Mouse (Mus musculus) limb, embryonic 15.5 days (tissue): ENCODE data around the gene Notch3. TPM values are rescaled to one million over a fixed set of nuclear protein-coding genes. Genes with fewer than 3 reads are reported as not detected.

Source experiments
- ATAC-seq: fragments of 200-750 bp; cut with Nextera tagmentation; 2 replicates; pipeline ENCODE4 v1.8.0; 2017; ENCODE audit warnings: low read depth, moderate TSS enrichment; ENCODE audit not compliant: insufficient number of reproducible peaks, low FRiP score, low TSS enrichment
- H3K27ac ChIP-seq: fragments of 300-500 bp; sonication (generic); 2 replicates; pipeline ENCODE4 v1.5.1; 2015; ENCODE audit warnings: moderate library complexity, mild to moderate bottlenecking, inconsistent platforms
- H3K27me3 ChIP-seq: fragments of 300-500 bp; sonication (generic); 2 replicates; pipeline ENCODE4 v1.6.1; 2015; ENCODE audit warnings: inconsistent platforms
- H3K36me3 ChIP-seq: fragments of 300-500 bp; sonication (generic); 2 replicates; pipeline ENCODE4 v1.6.1; 2015; ENCODE audit warnings: inconsistent platforms
- H3K4me1 ChIP-seq: fragments of 300-500 bp; sonication (generic); 2 replicates; pipeline ENCODE4 v1.6.1; 2015; ENCODE audit warnings: inconsistent platforms
- H3K4me2 ChIP-seq: fragments of 300-500 bp; sonication (generic); 2 replicates; pipeline ENCODE4 v1.6.1; 2015; ENCODE audit warnings: mild to moderate bottlenecking, inconsistent platforms
- H3K4me3 ChIP-seq: fragments of 300-500 bp; sonication (generic); 2 replicates; pipeline ENCODE4 v1.5.1; 2015; ENCODE audit warnings: mild to moderate bottlenecking, inconsistent platforms
- H3K9ac ChIP-seq: fragments of 300-500 bp; sonication (generic); 2 replicates; pipeline ENCODE4 v1.6.1; 2015; ENCODE audit warnings: inconsistent platforms
- H3K9me3 ChIP-seq: fragments of 300-500 bp; sonication (generic); 2 replicates; pipeline ENCODE4 v1.6.1; 2016; ENCODE audit warnings: inconsistent platforms
- WGBS: fragments of 180-500 bp; shearing (Covaris S2); methylation state at CpG from one replicate; pipeline ENCODE4 v1.1.7; 2015; 5-methylcytosine and 5-hydroxymethylcytosine counted together
- polyA plus RNA-seq: library from polyadenylated mRNA; unstranded; fragments of >200 nt; fragmentation: Nextera tagmentation; extraction: Ambion mirVana; gene quantifications from 2 replicates; pipeline ENCODE4 v1.2.1, GENCODE M21; 2015

Gene Notch3
- polyA plus RNA-seq, 1 experiment from 2014 or later: 17.5 TPM

DNA sequence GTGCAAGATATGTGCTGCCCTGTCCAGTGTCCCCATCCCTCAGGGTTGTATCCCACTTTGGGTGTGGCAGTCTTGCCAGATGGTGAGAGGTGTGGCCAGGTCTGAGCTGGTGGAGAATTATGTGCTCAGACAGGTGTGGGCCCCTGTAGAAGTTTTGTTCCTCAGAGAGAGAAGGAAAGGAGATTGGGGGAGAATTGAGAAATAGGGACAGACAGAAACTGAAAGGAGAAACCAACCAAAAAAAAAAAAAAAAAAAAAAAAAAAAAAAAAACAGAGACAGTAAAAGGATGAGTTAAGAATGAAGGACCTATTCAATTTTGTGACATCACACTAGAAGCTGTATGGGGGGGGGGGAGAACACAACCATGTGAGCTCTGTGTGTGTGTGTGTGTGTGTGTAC is 1.9 kb downstream of the Notch3 start:
- no peak overlapping the region for H3K4me3 ChIP-seq

GRCm38 (mm10) chr17:32163910-32164650 is 2.6 kb downstream of the Notch3 start:
- Histone ChIP-seq H3K4me2 (0 out of 2 replicates have a peak overlapping the region, but pooled peaks have one; percentile 19), H3K9me3 (no peaks in the 10 kb centered on the region), H3K9ac (no peak overlapping the region), H3K36me3 (0 out of 2 replicates have a peak, but pooled peaks cover 6% of the 10 kb centered on the region), H3K4me3 (no peak overlapping the region), H3K4me1 (peaks cover 42% of the 10 kb centered on the region), H3K27ac (peak overlapping the region; percentile 67), H3K27me3 (no peaks in the 10 kb centered on the region)
- WGBS: 51% methylated on average over 6 of the region's 6 CpGs
- ATAC-seq: peak; percentile 3; the same call in 1 of the 2 replicates

More for the DNA sequence above, 1.9 kb downstream of the Notch3 start:
- Histone ChIP-seq H3K9me3 (no peaks in the 10 kb centered on the region), H3K9ac (no peak overlapping the region), H3K4me2 (peak overlapping the region; percentile 85; the same call in 1 of the 2 replicates), H3K27me3 (no peaks in the 10 kb centered on the region), H3K27ac (peak overlapping the region; percentile 90), H3K36me3 (0 out of 2 replicates have a peak, but pooled peaks cover 6% of the 10 kb centered on the region), H3K4me1 (peaks cover 42% of the 10 kb centered on the region)
- ATAC-seq: no peak

DNA sequence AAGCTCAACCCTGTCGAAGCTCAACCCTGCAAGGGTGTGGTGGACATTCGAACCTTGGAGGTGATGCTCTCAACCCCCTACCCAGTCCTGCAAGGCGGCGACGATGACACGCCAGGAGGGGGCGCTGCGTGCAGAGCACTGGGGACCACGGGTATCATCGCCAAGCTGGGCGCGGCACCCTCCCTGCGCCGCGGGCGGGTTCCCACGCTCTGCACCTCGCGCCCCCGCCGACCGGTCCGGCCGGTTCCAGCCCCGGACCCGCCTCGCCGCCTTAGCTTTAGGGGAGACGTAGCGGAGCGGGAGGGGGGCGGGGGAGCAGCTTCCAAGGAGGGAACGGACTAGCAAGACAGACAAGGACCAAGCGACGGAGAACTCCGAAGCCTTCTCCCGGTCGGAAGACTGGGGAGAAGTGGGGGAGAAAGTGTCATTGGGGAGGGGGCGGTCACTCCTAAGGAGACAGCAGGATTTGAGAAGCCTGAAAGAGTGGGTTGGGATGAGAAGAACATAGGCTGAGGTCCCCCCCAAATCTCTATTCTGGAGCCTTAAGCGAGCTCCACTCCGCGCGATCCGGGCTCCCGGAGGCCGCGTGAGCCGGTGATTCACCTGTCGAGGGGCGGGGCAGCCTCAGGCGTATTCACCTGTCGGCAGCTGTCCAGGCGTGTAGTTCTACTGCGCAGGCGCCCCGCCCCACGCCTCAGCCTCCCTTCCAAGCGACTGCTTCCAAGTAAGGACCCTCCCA is 4.4 kb downstream of the Notch3 start:
- Histone ChIP-seq H3K4me2 (peak overlapping the region; percentile 91), H3K4me1 (peaks cover 42% of the 10 kb centered on the region), H3K4me3 (peak overlapping the region; percentile 46), H3K9me3 (no peaks in the 10 kb centered on the region), H3K27me3 (no peaks in the 10 kb centered on the region), H3K27ac (peak overlapping the region; percentile 51; the same call in 1 of the 2 replicates), H3K9ac (peak overlapping the region; percentile 29; the same call in 1 of the 2 replicates), H3K36me3 (peaks cover 18% of the 10 kb centered on the region)
- 0 out of 2 replicates have a peak, but pooled peaks have one; percentile 22 for ATAC-seq
- WGBS: 2% methylated on average over 57 of the region's 58 CpGs

- Histone ChIP-seq H3K27ac (no peak overlapping the region), H3K4me1 (peaks cover 33% of the 10 kb centered on the region), H3K4me2 (no peak overlapping the region), H3K9me3 (no peaks in the 10 kb centered on the region), H3K27me3 (no peaks in the 10 kb centered on the region), H3K4me3 (no peak overlapping the region), H3K36me3 (peaks cover 30% of the 10 kb centered on the region), H3K9ac (no peak overlapping the region)
- WGBS: 64% methylated on average over 4 of the region's 4 CpGs
- ATAC-seq: no peak
These were observed 5.8 kb downstream of the Notch3 start for GRCm38 (mm10) chr17:32160882-32161281.

DNA sequence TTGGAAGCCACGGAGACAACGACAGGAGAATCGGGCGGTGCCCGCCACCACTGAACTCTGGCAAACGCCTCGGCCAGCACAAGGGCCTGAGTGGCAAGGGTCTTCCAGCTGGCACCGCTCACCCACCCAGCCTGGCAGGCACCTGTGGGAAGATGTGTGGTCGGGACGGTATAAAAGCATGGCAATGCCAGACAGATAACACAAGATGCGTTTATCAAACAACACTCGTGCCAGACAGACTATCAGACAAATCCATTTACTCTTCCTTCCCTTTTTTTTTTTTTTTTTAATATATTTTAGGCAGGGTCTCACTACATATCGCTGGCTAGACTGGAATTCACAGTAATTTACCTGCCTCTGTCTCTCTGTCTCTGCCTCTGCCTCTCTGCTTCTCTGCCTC is 7.8 kb downstream of the Notch3 start:
- no peak overlapping the region for H3K4me3 ChIP-seq
- peaks cover 15% of the 10 kb centered on the region for H3K4me1 ChIP-seq
- H3K4me2 ChIP-seq: no peak overlapping the region
- H3K36me3 ChIP-seq: peaks cover 49% of the 10 kb centered on the region
- WGBS: 91% methylated on average over 13 of the region's 13 CpGs
- H3K9ac ChIP-seq: no peak overlapping the region
- H3K9me3 ChIP-seq: no peaks in the 10 kb centered on the region
- no peak overlapping the region for H3K27ac ChIP-seq
- ATAC-seq: no peak
- no peaks in the 10 kb centered on the region for H3K27me3 ChIP-seq

DNA sequence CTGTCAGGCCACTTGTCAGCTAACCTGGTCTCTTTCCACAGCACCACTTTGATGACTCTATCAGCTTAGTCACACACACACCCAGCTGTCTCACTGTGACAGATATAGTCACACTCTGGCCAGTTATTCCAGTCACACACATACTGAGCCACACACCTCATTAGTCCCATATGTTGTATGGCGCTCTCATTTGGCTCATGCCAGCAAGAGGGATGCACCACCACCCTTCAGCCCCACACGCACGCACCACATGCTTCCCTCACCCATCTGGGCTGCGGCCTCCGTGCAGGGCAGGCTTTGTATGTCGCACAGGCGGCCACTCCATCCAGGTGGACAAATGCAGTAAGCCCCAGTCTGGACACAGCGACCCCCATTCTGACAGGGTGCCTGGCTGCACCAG is 19.9 kb downstream of the Notch3 start:
- Histone ChIP-seq H3K27ac (no peak overlapping the region), H3K36me3 (peaks cover 79% of the 10 kb centered on the region), H3K9ac (no peak overlapping the region), H3K4me1 (peaks cover 4% of the 10 kb centered on the region; the same call in 1 of the 2 replicates), H3K4me3 (no peak overlapping the region), H3K27me3 (no peaks in the 10 kb centered on the region), H3K9me3 (no peaks in the 10 kb centered on the region), H3K4me2 (no peak overlapping the region)
- 89% methylated on average over 8 of the region's 8 CpGs for WGBS
- no peak for ATAC-seq

GRCm38 (mm10) chr17:32142907-32143854 is 23.5 kb downstream of the Notch3 start:
- Histone ChIP-seq H3K27me3 (no peaks in the 10 kb centered on the region), H3K9me3 (no peaks in the 10 kb centered on the region), H3K4me3 (peak overlapping the region; percentile 19; the same call in 1 of the 2 replicates), H3K4me1 (peaks cover 4% of the 10 kb centered on the region; the same call in 1 of the 2 replicates), H3K9ac (peak overlapping the region; percentile 26; the same call in 1 of the 2 replicates), H3K36me3 (peaks cover 88% of the 10 kb centered on the region), H3K27ac (no peak overlapping the region), H3K4me2 (peak overlapping the region; percentile 44)
- 26% methylated on average over 39 of the region's 39 CpGs for WGBS
- peak; percentile 27; the same call in 1 of the 2 replicates for ATAC-seq

DNA sequence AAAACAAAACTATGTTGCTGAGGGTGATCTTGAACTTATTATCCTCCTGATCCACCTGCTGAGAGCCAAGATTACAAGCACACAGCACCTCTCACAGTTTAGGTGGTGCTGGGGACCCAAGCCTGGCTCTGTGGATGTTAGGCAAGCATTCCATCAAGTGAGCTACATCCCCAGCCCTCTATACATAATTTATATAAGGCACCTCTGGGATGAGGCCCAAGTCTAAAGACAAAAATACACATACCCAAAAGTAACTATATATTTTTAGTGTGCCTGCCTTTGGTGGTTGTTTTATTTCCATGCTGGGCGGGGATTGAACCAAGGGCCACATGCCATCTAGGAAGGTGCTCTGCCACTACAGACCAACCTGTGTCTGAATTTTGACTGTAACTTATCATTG is 24.4 kb downstream of the Notch3 start:
- Histone ChIP-seq H3K9me3 (no peaks in the 10 kb centered on the region), H3K27me3 (no peaks in the 10 kb centered on the region), H3K4me3 (no peak overlapping the region), H3K4me2 (no peak overlapping the region), H3K4me1 (peaks cover 4% of the 10 kb centered on the region; the same call in 1 of the 2 replicates), H3K36me3 (peaks cover 89% of the 10 kb centered on the region), H3K27ac (no peak overlapping the region), H3K9ac (no peak overlapping the region)
- no peak for ATAC-seq
- WGBS: 95% methylated on average over 1 of the region's 1 CpGs

DNA sequence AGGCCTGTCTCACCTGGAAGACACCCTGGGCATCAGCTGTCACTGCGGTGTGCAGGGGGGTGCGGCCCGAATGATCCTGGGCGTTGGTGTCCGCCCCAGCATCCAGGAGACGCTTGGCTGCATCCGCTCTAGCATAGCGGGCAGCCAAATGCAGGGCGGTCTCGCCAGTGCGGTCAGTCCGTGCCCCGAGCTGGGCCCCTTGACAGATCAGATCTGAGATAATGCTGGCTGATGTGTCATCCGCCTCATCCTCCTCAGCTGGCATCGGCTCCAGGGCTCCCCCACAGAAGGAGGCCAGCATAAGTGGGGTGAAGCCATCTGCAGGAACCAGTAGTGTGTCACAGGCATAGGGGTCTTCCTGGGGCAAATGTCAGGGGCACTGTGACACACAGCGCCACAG is 33.3 kb downstream of the Notch3 start:
- Histone ChIP-seq H3K4me1 (no peaks in the 10 kb centered on the region), H3K9me3 (no peaks in the 10 kb centered on the region), H3K9ac (no peak overlapping the region), H3K4me3 (no peak overlapping the region), H3K4me2 (no peak overlapping the region), H3K27ac (no peak overlapping the region), H3K36me3 (peaks cover 67% of the 10 kb centered on the region), H3K27me3 (no peaks in the 10 kb centered on the region)
- WGBS: 91% methylated on average over 16 of the region's 16 CpGs
- no peak for ATAC-seq

DNA sequence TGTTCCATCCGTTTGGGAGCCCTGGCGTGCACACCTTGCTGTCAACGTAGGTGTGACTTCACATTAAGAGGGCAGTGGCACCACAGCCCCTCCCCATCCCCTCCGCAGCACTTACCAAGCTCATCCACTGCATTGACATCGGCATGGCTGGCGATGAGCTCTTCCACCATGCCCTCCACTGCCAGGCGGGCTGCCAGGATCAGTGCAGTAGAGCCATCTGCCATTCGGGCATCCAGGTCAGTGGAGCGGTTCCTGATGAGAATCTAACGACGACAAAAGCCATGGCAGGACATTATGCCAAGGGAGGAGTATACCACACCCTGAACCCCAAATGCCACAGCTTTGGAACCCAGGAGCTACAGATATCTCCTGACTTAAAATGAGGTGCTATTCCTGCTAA is 34.6 kb downstream of the Notch3 start:
- WGBS: 94% methylated on average over 11 of the region's 11 CpGs
- no peak for ATAC-seq
- no peaks in the 10 kb centered on the region for H3K4me1 ChIP-seq
- H3K4me2 ChIP-seq: no peak overlapping the region
- no peaks in the 10 kb centered on the region for H3K27me3 ChIP-seq
- H3K4me3 ChIP-seq: no peak overlapping the region
- H3K36me3 ChIP-seq: peaks cover 62% of the 10 kb centered on the region
- no peak overlapping the region for H3K27ac ChIP-seq
- H3K9me3 ChIP-seq: no peaks in the 10 kb centered on the region
- no peak overlapping the region for H3K9ac ChIP-seq

DNA sequence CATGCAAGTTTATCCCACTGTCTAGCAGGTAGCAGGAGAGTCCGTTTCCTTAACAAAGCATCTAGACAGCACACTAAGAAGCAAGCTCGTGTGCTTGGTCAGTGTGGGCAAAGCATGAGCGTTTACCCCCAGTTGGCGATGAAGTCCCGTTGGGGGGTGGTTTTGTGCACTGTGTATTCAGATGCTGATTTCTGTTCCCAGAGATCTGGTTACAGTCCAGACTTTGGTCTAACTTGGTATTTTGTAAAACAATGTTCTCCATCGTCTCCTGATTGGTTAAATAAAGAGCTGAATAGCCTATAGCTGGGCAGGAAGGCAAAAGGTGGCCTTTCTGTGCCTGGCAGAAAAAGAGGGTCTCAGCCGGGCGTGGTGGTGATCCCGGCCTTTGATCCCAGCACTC is 36.1 kb downstream of the Notch3 start:
- Histone ChIP-seq H3K9me3 (no peaks in the 10 kb centered on the region), H3K36me3 (peaks cover 62% of the 10 kb centered on the region), H3K4me2 (no peak overlapping the region), H3K4me1 (no peaks in the 10 kb centered on the region), H3K27ac (no peak overlapping the region), H3K4me3 (no peak overlapping the region), H3K9ac (no peak overlapping the region), H3K27me3 (no peaks in the 10 kb centered on the region)
- WGBS: 91% methylated on average over 9 of the region's 9 CpGs
- ATAC-seq: no peak
